Mouse (Mus musculus) megakaryocyte, embryonic 14.5 days (primary cell): ENCODE data around the gene B4galnt4.

Experiments
- FLI1 ChIP-seq: IDR thresholded peaks from 2 replicates; pipeline ENCODE4 v1.6.1; 2012; ENCODE audit warnings: low read length, inconsistent platforms, mixed read lengths
- GATA1 ChIP-seq: IDR thresholded peaks from 3 replicates; pipeline ENCODE4 v1.6.1; 2012; ENCODE audit warnings: mixed read lengths, low read length, inconsistent platforms, borderline replicate concordance

DNA sequence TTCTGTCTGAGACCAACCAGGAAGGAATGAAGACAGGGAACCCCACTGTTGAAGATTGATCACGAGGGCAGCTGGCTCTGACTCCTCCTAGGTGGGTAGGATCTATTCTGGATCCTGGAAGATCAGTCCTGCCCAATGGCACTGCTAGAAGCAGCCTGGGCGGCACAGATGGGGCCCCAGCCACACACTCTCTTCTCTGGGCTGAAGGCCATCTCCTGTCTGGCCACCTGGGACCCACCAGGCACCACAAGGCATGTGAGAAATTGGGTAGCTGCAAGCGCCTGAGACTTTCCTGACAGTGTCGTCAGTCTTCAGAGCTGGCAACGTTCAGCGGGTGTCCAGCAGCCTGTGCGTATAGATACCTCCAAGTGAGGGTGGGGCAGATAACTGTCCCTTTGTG, 1.6 kb downstream of the B4galnt4 start:
- TF ChIP-seq GATA1: no peak
- no peak for TF ChIP-seq FLI1
